Mouse (Mus musculus) limb, embryonic 13.5 days (tissue): ENCODE results near the gene Tex10. TPM values are rescaled to one million over a fixed set of nuclear protein-coding genes. Genes with fewer than 3 reads are reported as not detected.

ENCODE experiments used
- ATAC-seq: fragments of 200-750 bp; cut with Nextera tagmentation; 2 replicates; pipeline ENCODE4 v1.8.0; 2017; ENCODE audit warnings: low read depth, moderate number of reproducible peaks, moderate TSS enrichment; ENCODE audit not compliant: low FRiP score
- H3K27ac ChIP-seq: fragments of 300-500 bp; sonication (generic); 2 replicates; pipeline ENCODE4 v1.5.1; 2015; ENCODE audit warnings: inconsistent platforms, mild to moderate bottlenecking, moderate library complexity
- H3K27me3 ChIP-seq: fragments of 300-500 bp; sonication (generic); 2 replicates; pipeline ENCODE4 v1.6.1; 2015; ENCODE audit warnings: mild to moderate bottlenecking, inconsistent platforms
- H3K36me3 ChIP-seq: fragments of 300-500 bp; sonication (generic); 2 replicates; pipeline ENCODE4 v1.6.1; 2015; ENCODE audit warnings: inconsistent platforms, mild to moderate bottlenecking, moderate library complexity
- H3K4me1 ChIP-seq: fragments of 300-500 bp; sonication (generic); 2 replicates; pipeline ENCODE4 v1.6.1; 2015; ENCODE audit warnings: inconsistent platforms
- H3K4me2 ChIP-seq: fragments of 300-500 bp; sonication (generic); replicated peaks from 2 replicates; pipeline ENCODE4 v1.6.1; 2015; ENCODE audit warnings: inconsistent platforms, mild to moderate bottlenecking, moderate library complexity
- H3K4me3 ChIP-seq: fragments of 300-500 bp; sonication (generic); 2 replicates; pipeline ENCODE4 v1.5.1; 2015; ENCODE audit warnings: moderate library complexity, mild to moderate bottlenecking, inconsistent platforms
- H3K9ac ChIP-seq: fragments of 300-500 bp; sonication (generic); 2 replicates; pipeline ENCODE4 v1.6.1; 2015; ENCODE audit warnings: mild to moderate bottlenecking, inconsistent platforms
- H3K9me3 ChIP-seq: fragments of 300-500 bp; sonication (generic); 2 replicates; pipeline ENCODE4 v1.6.1; 2016; ENCODE audit warnings: inconsistent platforms
- WGBS: fragments of 180-500 bp; shearing (Covaris S2); methylation state at CpG from one replicate; pipeline ENCODE4 v1.1.7; 2015; 5-methylcytosine and 5-hydroxymethylcytosine counted together
- polyA plus RNA-seq: library from polyadenylated mRNA; unstranded; fragments of >200 nt; fragmentation: Nextera tagmentation; extraction: Ambion mirVana; gene quantifications from 2 replicates; pipeline ENCODE4 v1.2.1, GENCODE M21; 2015

The Tex10 gene
- polyA plus RNA-seq, 1 experiment from 2014 or later: 58.1 TPM

DNA sequence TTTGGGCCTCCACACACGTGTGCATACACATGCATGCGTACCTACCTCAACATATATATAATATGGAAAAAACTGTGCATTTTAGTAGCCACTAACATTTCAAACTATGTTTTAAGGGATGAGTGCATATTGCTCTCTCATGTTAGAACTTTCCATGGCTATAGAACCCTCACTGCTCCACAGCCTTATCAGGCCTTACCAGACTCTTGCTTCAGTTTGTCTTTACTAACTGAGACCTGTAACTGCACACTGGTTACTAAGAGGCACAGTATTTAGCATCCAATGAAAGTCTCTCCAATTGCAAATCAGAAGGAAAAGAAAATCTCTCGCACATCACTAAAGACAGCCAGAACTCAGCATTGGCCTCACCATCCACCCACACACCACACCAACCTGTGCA, 76.3 kb downstream of the Tex10 start:
- no peaks in the 10 kb centered on the region for H3K4me1 ChIP-seq
- no peaks in the 10 kb centered on the region for H3K27me3 ChIP-seq
- 88% methylated on average over 3 of the region's 3 CpGs for WGBS
- peaks cover 19% of the 10 kb centered on the region for H3K36me3 ChIP-seq
- H3K9me3 ChIP-seq: no peaks in the 10 kb centered on the region
- ATAC-seq: no peak
- H3K4me2 ChIP-seq: no peak overlapping the region
- H3K27ac ChIP-seq: no peak overlapping the region
- H3K9ac ChIP-seq: no peak overlapping the region
- H3K4me3 ChIP-seq: no peak overlapping the region

DNA sequence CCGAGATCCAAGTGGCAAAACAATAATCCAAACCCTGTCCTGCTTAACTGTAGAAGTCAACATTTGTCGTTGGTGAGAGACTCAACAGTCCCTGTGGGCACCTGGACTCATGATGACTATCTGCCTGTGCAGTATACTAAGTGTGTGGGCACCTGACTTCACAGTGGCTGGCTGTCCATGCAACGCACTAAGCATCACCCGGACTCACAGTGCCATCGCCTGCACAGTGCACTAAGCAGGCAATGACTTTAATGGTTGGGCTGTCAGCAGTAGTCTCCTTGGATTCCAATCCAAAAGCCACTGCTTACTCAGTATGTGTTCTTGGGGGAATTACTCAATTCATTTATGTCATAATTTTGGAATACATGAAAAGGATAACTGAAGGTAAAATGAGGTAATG, 90.8 kb downstream of the Tex10 start:
- WGBS: 83% methylated on average over 5 of the region's 5 CpGs
- H3K9me3 ChIP-seq: 0 out of 2 replicates have a peak, but pooled peaks cover 3% of the 10 kb centered on the region
- H3K9ac ChIP-seq: no peak overlapping the region
- H3K4me2 ChIP-seq: no peak overlapping the region
- no peak for ATAC-seq
- no peaks in the 10 kb centered on the region for H3K4me1 ChIP-seq
- no peaks in the 10 kb centered on the region for H3K27me3 ChIP-seq
- H3K4me3 ChIP-seq: no peak overlapping the region
- H3K36me3 ChIP-seq: no peaks in the 10 kb centered on the region
- no peak overlapping the region for H3K27ac ChIP-seq

DNA sequence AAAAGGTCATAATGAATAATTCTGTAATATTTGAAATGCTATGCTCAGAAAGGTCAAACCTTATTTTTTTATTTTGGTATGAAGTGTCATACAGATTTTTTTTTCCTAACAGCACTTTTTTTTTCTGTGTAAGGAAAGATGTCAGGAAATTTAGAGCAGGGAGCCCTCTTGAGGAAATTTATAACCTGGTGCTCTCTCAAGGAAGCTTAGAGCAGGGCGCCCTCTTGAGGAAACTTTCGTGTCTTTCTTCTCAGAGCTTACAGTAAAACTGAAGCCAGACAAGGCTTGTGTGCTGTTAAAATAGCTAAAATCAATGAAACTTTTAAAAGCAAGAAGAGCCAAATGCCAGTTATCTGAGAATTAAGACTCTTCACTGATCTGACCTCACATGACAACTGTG, 92.3 kb downstream of the Tex10 start:
- no peak overlapping the region for H3K9ac ChIP-seq
- H3K27me3 ChIP-seq: no peaks in the 10 kb centered on the region
- no peak for ATAC-seq
- H3K4me1 ChIP-seq: no peaks in the 10 kb centered on the region
- WGBS: 1% methylated on average over 2 of the region's 2 CpGs
- H3K27ac ChIP-seq: no peak overlapping the region
- H3K4me2 ChIP-seq: no peak overlapping the region
- no peaks in the 10 kb centered on the region for H3K36me3 ChIP-seq
- H3K9me3 ChIP-seq: 0 out of 2 replicates have a peak, but pooled peaks cover 3% of the 10 kb centered on the region
- H3K4me3 ChIP-seq: no peak overlapping the region

Other genes with a start within 250 kb of the Tex10 start
- 81.9 and 89.5 TPM in 2 replicates for gene Erp44, start 193.9 kb downstream of the Tex10 start, polyA plus RNA-seq
- 12.7 and 14.4 TPM in 2 replicates for gene Invs, start 193.7 kb downstream of the Tex10 start, polyA plus RNA-seq
- 27.6 and 30.1 TPM in 2 replicates for gene Msantd3, start 66.5 kb upstream of the Tex10 start, polyA plus RNA-seq
- 65.1 and 72.1 TPM in 2 replicates for gene Tmeff1, start 111.7 kb upstream of the Tex10 start, polyA plus RNA-seq
- 2.1 and 2.3 TPM in 2 replicates for gene Cavin4, start 190.1 kb upstream of the Tex10 start, polyA plus RNA-seq